Mouse (Mus musculus) c-Kit-positive CD71-positive TER-119-positive erythroid progenitor cells, embryonic 14.5 days (primary cell): ENCODE measurements around the gene Smpdl3b.
"Not testable (repeated sequence)": the region's sequence is repeated elsewhere in the genome, so short reads cannot be mapped to it uniquely, and the experiment has no call there.

ENCODE experiments used
- DNase-seq: peaks from one replicate; pipeline ENCODE4 v3.0.0-alpha.2; 2013; ENCODE audit warnings: low spot score

Gene Smpdl3b

GRCm38 (mm10) chr4:132780288-132780687 lies 23.2 kb upstream of the Smpdl3b start:
- no peak for DNase-seq

- no peak for DNase-seq
Measured at GRCm38 (mm10) chr4:132778562-132779201, 21.6 kb upstream of the Smpdl3b start.

GRCm38 (mm10) chr4:132776764-132777163 lies 19.7 kb upstream of the Smpdl3b start:
- peak; percentile 47 for DNase-seq

GRCm38 (mm10) chr4:132774905-132775304 lies 17.9 kb upstream of the Smpdl3b start:
- no peak for DNase-seq

- no peak for DNase-seq
Measured at GRCm38 (mm10) chr4:132771776-132772175, 14.7 kb upstream of the Smpdl3b start.

GRCm38 (mm10) chr4:132767914-132768876 lies 11.1 kb upstream of the Smpdl3b start, which contains the start of gene Rpa2:
TSS of gene Rpa2 (plus strand) at chr4:132768332.
- DNase-seq = peak; percentile 100

- not testable (repeated sequence) for DNase-seq
Measured at GRCm38 (mm10) chr4:132763125-132763524, 6.1 kb upstream of the Smpdl3b start.

GRCm38 (mm10) chr4:132762602-132763001 lies 5.5 kb upstream of the Smpdl3b start:
- DNase-seq = no peak

- no peak for DNase-seq
Measured at GRCm38 (mm10) chr4:132760296-132760695, 3.2 kb upstream of the Smpdl3b start.

- DNase-seq = no peak
Measured at GRCm38 (mm10) chr4:132757633-132758351, 740 bp upstream of the Smpdl3b start.

- DNase-seq = no peak
Measured at GRCm38 (mm10) chr4:132752992-132753391, 4.1 kb downstream of the Smpdl3b start.

GRCm38 (mm10) chr4:132749258-132749982 lies 7.6 kb downstream of the Smpdl3b start:
- no peak for DNase-seq

- DNase-seq = no peak
Measured at GRCm38 (mm10) chr4:132748778-132749177, 8.3 kb downstream of the Smpdl3b start.

GRCm38 (mm10) chr4:132747664-132748259 lies 9.3 kb downstream of the Smpdl3b start:
- no peak for DNase-seq

- no peak for DNase-seq
Measured at GRCm38 (mm10) chr4:132746911-132747517, 10.0 kb downstream of the Smpdl3b start.

- peak; percentile 22 for DNase-seq
Measured at GRCm38 (mm10) chr4:132743992-132744911, 12.8 kb downstream of the Smpdl3b start.

- no peak for DNase-seq
Measured at GRCm38 (mm10) chr4:132741491-132741890, 15.6 kb downstream of the Smpdl3b start.

- DNase-seq = not testable (repeated sequence)
Measured at GRCm38 (mm10) chr4:132737154-132737553, 19.9 kb downstream of the Smpdl3b start.

- no peak for DNase-seq
Measured at GRCm38 (mm10) chr4:132735894-132736293, 21.2 kb downstream of the Smpdl3b start.

- no peak for DNase-seq
Measured at GRCm38 (mm10) chr4:132735389-132735788, 21.7 kb downstream of the Smpdl3b start.
